Mouse (Mus musculus): ENCODE data around the gene Tom1l1. TPM values are rescaled to one million over a fixed set of nuclear protein-coding genes. Genes with fewer than 3 reads are reported as not detected.

Gene Tom1l1
- 29.6 TPM for polyA plus RNA-seq (2015; fragmentation: Illumina TruSeq; extraction: RNeasy Lipid Tissue Mini Kit (QIAGEN cat#74804); ENCODE audit: low read depth, low replicate concordance)

DNA sequence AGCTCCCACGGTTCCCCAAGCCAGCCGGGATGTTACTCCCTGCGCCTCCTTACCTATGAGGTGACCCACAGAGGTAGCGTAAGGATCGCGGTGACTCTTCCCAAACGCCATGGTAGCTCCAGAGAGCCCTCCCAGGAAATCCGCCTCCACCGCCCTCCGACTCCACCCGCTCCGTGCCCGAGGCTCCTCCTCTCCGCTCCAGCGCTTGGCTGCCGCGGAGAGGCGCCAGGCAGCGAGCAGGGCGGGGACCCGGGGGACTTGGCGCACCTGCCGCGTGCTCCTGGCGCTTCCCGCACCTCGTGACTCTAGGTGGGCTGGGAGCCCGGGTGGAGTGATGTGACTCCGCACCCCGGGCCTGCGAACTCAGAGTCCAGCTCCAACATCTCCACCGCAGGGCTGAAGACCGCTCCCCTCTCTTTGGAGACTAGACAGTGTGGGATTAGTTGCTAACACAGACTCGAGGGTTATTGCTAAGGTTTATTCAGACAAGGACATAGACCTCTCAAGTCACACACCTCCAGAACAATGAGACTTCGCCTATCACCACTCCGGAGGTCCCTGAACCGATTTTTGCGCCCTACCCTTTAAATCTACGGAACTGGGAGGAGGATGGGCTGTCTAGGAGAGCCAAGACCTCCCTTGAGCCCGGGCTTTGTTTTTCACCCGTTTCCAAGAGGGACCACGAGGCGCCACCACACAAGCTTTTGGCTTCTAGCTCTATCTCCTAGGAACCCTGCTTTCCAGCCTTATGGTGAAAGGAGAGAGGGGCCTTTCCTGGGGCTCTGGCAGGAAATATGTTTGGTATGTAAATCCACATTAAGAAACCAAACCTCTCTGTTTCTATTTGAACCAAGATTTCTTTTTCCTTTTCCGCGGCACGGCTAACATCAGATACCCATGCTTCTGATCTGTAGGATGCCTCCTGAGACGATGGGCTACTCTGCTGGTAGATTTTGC, at the start of gene Tom1l1:
Gene Tom1l1 (minus strand): TSS at position 907 of the 957 bp plus-strand sequence.

DNA sequence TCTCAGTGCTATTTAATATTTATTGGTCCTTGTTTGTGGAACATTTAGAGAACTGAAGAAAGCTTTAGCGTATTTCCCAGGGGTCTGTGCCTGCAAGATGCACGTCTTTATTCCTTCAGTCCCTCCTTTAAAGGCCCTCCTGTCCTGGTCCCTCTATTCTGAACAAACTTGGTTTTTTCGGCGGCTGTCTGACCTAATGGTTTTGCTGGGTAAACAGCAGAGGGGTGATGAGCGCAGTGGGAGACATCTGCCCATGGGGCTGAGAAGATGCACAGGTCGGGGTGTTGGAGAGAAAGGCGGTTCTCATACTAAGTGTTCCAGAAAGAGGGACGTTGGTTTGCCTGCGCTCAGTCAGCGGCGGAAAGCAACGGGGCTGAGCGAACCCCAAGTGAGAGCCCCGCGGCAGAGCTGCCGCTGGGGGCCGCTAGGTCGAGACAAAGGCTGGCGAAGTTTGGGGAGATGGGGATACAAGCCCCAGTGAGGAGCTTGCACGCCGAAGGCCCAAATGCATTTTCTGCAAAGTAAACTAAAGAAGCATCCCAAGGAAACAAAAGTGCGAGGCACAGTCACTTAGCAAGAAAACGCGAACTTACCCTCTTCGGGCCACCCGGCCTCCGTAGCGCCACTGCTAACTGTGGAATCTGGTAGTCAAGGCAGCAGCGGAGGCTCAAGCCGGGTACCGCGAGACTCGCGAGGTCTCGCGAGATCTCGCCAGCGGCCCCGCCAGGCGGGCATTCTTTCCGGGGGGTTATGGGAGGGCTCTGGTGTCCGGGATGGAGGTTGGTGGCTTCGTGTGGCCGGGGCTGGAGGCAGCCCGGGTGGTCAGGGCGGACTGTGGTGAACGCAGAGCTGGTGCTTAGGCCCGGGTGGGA, 50.5 kb downstream of the Tom1l1 start, which contains the start of the genes Stxbp4 and Cox11:
Gene Stxbp4 (minus strand): TSS at position 645 of the 872 bp plus-strand sequence.
Gene Cox11 (plus strand): TSS at position 734 of the 872 bp plus-strand sequence.

Other genes starting within 250 kb of the Tom1l1 start
- 11.1 TPM for gene Stxbp4, start 50.3 kb downstream of the Tom1l1 start, polyA plus RNA-seq (2015; fragmentation: Illumina TruSeq; extraction: RNeasy Lipid Tissue Mini Kit (QIAGEN cat#74804); ENCODE audit: low read depth, low replicate concordance)
- 30.4 TPM for gene Cox11, start 50.2 kb downstream of the Tom1l1 start, polyA plus RNA-seq (2015; fragmentation: Illumina TruSeq; extraction: RNeasy Lipid Tissue Mini Kit (QIAGEN cat#74804); ENCODE audit: low read depth, low replicate concordance)